Mouse (Mus musculus) spleen, embryonic (tissue): ENCODE data around the gene Prdm12.

Experiments
- CTCF ChIA-PET: fragments of 350-600 bp; sonication (Branson Sonifier 250); formaldehyde crosslinking; loops from one replicate; lab custom pipeline; 2022; lab: Charles Lee

Gene Prdm12

DNA sequence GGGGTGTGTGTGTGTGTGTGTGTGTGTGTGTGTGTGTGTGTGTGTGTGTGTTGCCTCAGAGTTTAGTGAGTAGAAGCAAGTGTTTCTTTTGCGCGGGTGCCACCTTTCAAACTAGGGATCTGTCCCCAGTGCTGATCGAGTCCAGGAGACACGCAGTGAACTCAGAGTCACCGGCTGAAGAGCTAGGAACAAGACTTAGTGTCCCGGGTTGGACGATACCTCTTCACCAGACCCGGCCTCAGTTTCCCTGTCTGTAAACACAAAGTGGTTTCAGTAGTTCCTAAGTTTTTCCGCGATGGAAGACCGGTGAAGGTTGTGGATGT, 1.6 kb downstream of the Prdm12 start:
- CTCF ChIA-PET, result no interaction called here

DNA sequence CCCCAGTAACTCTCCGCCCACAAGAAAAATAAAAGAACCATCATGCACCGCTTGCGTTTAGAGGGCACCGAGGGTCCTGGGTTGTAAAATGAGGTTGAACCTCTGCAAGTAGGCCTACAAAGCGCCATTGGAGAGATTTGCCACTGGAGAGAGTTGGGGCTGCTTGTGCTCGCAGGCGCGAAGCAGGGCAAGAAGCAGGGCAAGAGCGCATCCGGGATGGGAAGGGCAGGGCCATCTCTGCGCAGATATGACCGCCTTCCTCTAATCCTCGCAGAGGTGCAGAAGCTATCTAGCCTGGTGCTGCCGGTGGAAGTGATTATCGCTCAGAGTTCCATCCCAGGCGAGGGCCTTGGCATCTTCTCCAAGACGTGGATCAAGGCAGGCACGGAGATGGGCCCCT, 2.1 kb downstream of the Prdm12 start:
- CTCF ChIA-PET, result no interaction called here

DNA sequence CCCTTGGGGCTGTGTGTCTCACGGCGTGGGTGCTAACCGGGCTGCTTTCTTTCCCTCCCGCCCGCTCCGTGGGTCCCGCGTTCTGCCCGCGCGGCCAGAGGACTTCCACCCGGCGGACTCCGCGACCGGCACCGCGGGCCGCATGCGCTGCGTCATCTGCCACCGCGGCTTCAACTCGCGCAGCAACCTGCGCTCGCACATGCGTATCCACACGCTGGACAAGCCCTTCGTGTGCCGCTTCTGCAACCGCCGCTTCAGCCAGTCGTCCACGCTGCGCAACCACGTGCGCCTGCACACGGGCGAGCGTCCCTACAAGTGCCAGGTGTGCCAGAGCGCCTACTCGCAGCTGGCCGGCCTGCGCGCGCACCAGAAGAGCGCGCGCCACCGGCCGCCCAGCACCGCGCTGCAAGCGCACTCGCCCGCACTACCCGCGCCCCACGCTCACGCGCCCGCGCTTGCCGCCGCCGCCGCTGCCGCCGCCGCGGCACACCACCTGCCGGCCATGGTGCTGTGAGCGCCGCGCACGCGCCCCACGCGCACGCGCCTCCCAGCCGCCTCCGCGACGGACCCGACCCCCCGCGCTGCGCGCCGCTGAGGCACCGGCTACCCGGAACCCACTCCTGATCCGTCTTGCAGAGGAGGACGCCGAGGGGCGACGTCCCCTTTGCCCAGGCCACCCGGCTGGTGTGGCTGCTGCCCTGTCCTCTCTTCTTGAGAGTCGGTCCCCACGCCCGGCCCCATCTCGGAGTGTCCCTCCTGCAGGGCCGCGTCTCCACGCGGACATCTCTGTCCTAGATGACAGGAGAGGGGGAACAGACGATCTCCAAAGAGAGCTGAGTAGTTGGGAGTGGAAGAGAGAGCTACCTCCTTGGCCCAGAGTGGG, 14.4 kb downstream of the Prdm12 start:
- CTCF ChIA-PET, result no interaction called here

DNA sequence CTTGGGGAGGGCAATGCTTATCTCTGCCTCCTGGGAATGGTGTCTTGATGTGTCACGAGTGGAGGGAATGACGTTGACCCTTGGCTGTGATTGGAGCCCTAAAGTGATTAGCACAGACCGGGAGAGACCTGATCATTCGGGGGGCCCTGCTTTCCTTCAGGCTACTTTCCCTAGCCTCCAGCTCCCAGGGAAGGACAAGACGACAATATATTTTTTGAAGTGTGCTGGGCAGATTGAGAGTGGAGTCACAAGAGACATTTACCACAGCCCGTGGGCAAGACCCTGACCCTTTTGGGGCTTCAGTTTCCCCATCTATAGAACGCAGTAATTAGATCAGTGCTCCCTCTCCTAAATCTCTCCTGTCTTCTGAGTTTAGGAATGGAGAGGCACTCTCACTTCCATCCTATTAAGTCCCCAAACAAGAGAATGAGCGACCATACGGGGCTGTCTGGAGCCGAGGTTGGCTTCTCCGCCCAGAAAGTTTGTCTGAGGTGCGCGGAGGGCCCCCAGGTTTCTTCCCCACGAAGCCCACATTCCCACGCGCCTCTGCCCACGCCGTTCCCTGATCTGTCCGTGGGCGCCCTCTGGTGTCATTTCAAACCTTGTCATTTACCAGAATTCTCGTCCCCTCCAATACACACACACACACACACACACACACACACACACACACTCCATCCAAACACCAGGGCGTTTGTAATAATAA, 15.2 kb downstream of the Prdm12 start:
- CTCF ChIA-PET, result no interaction called here

DNA sequence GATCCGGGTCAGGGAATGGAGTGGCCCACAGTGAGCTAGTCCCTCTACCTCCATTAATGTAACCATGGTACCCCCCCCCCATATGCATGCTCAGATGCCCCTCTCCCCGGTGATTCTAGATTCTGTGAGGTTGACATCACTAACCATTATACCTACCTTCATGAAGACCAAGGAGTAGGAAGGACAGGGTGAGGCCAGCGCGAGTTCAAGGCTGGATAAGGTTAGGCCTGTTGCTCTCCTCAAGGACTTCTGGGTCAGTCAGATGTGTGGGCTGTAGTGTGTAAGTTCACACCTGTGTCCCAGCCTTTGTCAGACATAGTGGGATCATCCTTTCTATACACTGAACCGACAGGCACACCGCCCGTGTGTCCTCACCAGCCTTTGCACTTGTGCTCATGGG, 16.5 kb downstream of the Prdm12 start:
- CTCF ChIA-PET, result no interaction called here

DNA sequence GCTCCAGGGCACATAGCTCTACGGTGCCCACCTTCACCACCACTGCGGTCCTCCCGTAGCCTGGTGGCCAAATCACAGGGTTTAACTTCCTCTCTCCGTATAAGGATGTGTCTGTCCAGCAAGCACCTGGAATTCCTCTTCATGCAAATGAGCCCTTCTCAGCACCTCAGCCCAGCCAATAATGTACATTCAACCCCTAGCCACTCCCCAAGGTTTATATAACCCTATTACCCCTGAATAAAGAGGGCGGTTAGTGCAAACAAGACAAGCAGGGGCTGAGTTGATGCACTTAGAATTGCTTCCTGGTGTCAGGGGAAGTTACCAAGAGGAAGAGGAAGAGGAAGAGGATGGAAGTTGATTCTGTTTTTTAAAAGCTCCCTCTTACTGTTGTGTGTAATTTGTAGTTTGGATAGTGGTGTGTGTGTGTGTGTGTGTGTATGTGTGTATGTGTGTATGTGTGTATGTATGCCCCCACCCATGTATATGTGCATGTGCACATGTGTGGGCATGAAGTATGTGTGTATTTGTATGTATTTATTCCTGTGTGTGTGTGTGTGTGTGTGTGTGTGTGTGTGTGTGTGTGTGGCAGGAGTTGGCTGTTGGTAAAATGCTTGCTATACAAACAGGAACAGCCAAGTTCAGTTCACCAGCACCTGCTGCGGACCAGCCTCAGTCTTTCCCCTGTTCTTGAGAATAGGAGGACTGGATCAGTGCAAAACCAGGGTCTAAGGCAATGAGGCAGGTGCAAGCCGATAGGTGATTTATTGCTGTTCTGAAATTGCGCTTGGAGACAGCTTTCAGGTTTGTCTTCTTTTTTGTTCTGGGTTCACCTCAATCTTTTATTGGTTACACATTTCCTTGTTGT, 23.3 kb downstream of the Prdm12 start:
- CTCF ChIA-PET, result interaction anchor here (0.7 kb wide), 1 partner anchor 184 kb away, joined by 10 read pairs; no protein-coding TSS in a partner anchor

DNA sequence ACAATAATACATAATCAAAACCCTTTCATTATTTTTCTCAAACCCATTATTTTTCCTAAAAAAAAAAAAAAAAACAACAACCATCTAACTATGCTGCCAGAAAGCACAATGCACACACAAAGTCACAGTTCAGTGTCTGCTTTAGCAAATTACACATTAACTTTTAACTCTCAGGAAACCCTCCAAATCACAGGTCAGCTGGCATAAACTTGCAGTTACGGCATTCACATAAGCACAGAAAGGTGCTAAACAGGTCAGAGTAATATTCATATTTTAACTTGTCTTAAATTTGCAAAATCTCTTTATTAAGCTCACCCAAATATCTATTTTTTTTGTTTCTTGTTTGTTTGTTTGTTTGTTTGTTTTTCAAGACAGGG, 24.0 kb downstream of the Prdm12 start:
- CTCF ChIA-PET, result interaction anchor here (0.7 kb wide), 1 partner anchor 183 kb away, joined by 10 read pairs; no protein-coding TSS in a partner anchor

DNA sequence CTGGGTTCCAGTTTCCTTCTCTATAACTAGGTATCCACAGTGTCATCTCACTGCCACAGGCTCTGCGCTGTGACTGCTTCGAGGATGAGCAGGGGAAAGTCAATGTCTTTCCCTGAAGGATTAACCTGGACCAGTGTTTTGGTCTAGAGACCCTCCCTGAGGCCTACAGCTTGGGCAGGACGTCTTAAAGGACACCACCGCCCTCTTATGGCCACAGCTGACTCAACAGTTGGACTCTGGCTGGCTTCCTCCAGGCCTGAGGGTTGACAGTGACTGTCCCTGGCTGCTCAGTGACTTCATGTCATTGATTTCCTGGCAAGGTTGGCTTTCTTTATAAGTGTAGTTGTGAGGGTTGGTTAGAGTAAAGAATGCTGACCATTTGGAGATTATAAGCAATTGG, 27.5 kb downstream of the Prdm12 start:
- CTCF ChIA-PET, result no interaction called here

DNA sequence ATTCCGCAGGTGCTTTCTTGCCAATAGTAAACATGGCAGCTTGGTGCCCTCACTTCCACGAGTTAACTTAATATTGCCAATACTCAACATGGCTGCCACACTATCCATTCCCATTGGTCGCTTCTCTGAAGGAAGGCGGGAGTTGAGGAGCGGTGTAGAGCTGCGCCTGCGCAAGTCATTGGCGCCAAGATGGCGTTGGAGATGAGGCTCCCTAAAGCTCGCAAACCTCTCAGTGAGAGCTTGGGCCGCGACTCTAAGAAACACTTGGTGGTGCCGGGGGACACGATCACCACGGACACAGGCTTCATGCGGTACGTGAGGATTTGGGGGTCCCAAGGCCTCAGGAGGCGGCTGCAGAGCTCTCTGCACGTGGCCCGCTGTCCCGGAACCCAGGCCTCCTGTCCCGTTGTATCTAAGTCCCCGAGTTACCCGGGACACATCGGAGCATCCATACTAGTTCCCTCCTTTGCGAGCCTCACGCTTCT, 30.8 kb downstream of the Prdm12 start, which contains the start of gene Exosc2:
TSS of gene Exosc2 (plus strand) at position 165 of the 485 bp plus-strand sequence.
- CTCF ChIA-PET, result no interaction called here

DNA sequence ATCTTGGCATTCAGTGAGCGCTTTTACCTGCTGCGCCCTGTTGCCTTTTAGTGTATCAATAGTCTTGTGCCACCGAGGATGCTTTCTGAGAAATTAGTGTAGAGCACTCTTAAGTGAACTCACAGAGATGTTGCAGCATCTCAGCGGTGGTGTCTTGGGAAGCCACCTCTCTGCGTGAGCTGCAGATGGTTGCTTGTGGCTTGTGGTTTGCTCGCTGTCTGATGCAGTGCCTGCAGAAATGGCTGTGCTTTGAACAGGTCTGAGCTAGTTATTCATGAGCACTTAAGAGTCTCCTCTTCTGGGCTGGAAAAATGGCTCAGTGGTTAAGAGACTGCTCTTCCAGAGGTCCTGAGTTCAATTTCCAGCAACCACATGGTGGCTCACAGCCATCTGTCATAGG, 38.8 kb downstream of the Prdm12 start:
- CTCF ChIA-PET, result interaction anchor here (1.7 kb wide), 1 partner anchor 10 kb away, joined by 5 read pairs; no protein-coding TSS in a partner anchor

DNA sequence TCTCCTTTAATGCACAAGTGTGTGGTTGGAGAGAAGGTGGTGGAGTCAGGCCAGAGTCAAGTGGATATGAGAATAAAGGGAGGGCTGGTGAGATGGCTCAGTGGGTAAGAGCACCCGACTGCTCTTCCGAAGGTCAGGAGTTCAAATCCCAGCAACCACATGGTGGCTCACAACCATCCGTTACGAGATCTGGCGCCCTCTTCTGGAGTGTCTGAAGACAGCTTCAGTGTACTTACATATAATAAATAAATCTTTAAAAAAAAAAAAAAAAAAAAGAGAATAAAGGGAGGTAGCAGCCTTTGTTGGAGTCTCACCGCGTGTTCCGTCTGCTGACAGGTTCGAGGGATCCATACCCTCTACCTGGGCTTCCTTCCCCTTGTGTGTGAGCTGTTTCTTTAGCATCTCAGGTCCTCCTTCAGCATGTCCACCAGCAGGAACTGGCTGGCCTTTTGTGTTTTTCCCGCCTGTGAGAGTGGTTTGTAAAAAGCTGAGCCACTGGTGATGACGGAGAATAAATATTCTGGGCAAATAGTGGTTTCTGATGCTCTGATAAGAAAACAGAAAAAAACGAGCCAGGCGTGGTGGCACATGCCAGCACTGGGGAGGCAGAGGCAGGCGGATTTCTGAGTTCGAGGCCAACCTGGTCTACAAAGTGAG, 41.3 kb downstream of the Prdm12 start:
- CTCF ChIA-PET, result interaction anchor here (0.6 to 0.7 kb wide), 2 partner anchors 82 to 103 kb away, joined by 3 read pairs; no protein-coding TSS in a partner anchor

DNA sequence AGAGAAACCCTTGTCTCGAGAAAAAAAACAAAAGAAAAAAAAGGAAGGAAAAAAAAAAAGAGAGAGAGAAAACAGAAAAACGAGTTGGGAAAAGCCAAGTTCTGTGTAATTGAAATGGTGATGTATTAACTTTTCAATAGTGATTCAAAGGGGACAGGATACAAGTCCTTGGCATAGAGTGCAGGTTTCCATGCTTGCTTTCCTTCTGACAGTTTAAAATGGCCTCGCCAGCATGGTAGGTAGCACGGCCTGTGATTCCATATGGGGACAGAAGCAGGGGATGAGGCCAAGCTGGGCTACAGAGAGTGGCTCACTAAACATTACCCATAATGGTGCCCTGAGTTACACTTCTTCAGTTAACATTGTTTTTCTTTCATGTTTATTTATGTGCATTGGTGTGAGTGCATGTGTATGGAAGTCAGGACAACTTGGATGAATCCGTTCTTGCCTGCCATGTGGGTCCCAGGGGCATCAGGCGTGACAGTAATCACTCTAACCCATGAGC, 41.9 kb downstream of the Prdm12 start:
- CTCF ChIA-PET, result no interaction called here

DNA sequence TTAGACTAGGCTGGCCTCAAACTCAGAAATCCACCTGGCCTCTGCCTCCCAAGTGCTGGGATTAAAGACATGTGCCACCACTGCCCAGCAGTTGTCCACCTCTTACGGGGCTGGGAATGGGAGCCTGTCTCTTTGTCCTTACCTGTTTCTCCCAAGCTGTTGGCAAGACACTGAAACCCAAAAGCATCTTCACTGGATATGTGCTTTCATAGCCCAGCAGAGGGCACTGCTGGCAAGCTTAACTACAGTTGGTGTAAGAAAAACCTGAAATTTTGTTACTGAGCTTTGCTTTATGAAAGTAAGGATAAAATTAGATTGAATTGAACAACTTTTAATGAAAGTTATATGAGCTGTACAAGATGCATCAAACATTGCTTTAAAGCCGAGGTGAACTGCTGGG, 43.8 kb downstream of the Prdm12 start:
- CTCF ChIA-PET, result interaction anchor here (0.7 to 1.9 kb wide), 4 partner anchors 93 to 103 kb away, joined by 3 to 7 read pairs (median 4); no protein-coding TSS in a partner anchor

DNA sequence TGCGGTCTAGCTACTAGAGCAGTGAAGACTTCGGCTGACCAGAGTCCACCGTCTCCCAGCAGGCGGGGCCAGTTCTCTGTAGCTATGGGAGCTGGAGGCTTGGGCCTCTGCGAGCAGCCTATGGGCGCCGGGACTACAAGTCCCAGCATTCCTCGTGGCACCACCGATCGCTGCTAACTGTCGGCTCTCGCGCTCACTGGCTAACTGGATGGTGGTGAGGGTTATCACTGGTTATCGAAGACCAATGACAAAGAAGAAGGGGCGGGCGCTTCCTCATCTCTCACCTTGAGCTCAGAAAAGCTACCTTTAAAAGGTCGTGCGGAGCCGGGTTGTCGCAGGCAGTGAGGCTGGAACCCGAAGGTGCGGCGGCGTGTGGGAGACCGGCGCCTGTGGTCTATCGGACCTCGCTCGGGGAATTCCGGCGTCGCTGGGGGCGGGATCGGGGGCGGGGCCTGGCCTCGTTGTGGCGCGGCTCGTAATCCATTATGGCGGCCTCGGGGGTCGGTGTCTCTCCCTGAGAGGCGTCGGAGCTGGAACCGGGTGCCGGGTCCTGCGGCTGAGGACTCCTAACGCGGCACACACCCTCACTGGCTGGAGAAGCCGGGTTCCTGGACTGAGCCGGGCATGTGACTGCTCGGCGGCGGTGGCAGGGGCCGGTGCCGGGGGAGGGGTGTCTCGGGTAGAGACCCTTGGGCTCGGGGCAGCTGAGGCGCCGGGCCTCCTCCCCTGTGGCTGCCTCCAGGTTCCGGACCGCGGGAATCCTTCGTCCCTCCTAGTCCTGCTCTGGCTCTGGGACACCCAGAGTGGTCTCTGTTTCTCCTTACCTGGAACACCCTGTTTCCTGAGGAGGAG, 48.5 kb downstream of the Prdm12 start, which contains the start of gene Abl1:
TSS of gene Abl1 (plus strand) at position 303 of the 852 bp plus-strand sequence.
- CTCF ChIA-PET, result interaction anchor here (1.4 kb wide), 1 partner anchor 10 kb away, joined by 5 read pairs; no protein-coding TSS in a partner anchor

DNA sequence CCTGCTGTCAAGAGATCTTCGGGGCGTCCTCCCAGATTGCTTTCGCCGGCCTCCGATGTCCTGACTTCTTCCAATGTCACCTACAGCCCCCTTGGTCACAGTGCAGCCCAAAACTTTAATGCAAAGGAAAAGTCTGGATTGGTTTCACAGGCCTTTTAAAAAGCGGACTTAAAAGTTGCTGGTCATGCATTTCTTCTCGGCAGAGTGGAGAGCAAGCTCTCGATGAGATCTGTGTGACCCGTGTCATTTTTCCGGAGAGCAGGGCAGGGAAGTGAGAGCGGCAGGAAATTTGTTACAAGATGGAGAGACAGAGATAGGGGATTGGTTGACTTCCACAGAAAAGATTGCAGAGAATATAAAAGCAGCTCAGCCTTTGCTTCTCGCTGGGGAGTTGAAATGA, 49.2 kb downstream of the Prdm12 start:
- CTCF ChIA-PET, result interaction anchor here (1.4 kb wide), 1 partner anchor 11 kb away, joined by 5 read pairs; no protein-coding TSS in a partner anchor

DNA sequence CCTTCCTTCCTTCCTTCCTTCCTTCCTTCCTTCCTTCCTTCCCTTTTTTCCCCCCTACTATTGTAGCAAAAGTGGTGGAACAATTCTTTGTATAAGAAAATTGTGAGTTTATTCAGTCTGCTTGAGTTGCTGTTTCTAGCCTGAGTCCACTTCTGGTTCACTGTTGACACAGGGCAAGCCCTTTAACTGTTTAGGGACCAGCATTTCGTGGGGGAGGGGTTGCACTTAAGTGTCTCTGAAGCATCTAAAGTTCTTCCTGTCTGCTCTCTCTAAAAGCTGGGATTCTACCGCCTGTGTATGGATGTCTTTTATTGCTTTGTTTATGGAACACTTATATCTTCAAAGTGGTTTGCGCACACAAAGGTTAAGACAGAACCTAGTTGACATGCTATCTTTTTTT, 50.2 kb downstream of the Prdm12 start:
- CTCF ChIA-PET, result interaction anchor here (0.6 to 0.7 kb wide), 2 partner anchors 18 to 30 kb away, joined by 3 to 5 read pairs; no protein-coding TSS in a partner anchor

DNA sequence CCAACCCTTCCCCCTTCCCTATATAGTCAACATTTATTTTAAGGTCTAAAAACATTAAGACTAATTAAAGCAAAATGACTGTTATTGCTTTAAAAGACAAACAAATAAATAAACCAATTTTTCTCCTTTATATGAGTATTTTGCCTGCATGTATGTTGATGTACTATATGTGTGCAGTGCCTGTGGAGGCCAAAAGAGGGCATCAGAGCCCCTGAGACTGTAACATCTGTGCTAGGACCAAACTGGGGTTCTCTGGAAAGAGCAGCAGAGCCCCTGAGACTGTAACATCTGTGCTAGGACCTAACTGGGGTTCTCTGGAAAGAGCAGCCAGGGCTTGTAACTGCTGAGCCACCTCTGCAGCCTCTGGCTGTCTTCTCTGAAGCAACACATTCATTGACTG, 58.4 kb downstream of the Prdm12 start:
- CTCF ChIA-PET, result no interaction called here

DNA sequence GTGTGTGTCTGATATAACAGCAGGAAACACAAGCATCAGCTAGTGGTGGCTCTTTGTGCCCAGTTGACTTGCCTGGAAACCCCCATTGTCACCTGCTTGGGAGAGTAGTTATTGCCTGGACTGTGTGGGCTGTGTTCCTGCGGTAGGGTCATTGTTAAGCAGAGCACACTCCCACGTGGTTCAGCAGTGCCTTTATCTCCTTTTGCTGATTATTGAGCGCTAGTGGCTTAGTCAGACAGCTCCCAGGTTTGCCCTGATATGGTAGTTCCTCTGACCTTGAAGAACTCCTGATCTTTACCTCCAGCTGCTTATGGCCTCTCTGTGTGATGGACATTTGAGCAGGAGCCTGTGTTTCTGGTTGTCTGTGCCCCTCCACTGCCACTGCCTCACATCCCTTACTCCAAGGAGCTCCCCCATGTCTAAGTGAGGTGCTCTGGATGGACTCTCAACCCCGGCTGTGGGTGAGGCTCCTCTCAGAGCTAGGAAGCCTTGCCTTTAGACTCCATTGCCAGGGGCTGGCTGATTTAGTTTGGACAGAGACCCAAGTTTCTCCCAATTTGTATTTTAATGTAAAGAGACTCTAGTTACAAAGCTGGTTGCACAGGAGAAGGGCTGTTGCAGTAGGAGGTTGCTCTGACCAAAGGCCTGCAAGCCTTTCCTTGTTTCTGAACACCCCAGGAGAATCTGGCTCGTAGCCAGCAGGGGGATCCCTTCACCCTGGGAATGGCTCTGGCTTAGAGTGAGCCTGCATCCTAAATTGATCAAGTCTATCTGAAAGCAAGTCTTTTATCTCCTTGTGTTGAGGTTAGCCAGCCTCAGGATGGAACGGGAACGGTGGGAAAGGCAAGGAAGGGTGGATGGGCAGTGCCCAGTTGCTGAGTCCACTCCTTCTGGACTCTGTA, 61.0 kb downstream of the Prdm12 start:
- CTCF ChIA-PET, result no interaction called here
